Mouse (Mus musculus): ENCODE measurements around the gene Ace.

DNA sequence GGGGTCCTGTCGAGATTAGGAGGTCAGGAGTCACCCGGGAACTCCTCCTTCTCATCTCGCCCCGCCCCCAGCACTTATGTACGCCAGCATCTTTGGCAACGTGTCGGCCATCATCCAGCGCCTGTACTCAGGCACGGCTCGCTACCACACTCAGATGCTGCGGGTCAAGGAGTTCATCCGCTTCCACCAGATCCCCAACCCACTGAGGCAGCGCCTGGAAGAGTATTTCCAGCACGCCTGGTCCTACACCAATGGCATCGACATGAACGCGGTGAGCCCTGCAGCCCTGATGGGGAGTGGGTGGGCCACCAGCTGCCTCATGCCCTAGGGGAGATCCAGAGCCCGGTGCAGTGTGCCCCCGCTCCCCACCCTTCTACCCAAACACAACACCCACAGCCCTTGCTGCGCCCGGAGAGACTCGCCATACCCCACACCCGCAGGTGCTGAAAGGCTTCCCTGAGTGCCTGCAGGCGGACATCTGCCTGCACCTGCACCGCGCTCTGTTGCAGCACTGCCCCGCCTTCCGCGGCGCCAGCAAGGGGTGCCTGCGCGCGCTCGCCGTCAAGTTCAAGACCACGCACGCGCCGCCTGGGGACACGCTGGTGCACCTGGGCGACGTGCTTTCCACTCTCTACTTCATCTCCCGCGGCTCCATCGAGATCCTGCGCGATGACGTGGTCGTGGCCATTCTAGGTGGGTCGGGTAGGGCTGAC is 52.5 kb downstream of the Ace start:
- TF ChIP-seq POLR2A (IDR thresholded peaks at IDR 0.05; ENCODE audit: insufficient read depth, low read depth, low read length) = no peak
- no peak for TF ChIP-seq CTCF (IDR thresholded peaks at IDR 0.05; ENCODE audit: insufficient read depth, low read depth, low read length)

Measured in olfactory bulb, adult 2 months (tissue).